Mouse (Mus musculus): Measurements from ENCODE around the gene Adgrb3.
"Not testable (repeated sequence)": the region's sequence is repeated elsewhere in the genome, so short reads cannot be mapped to it uniquely, and the experiment has no call there.

Gene Adgrb3

DNA sequence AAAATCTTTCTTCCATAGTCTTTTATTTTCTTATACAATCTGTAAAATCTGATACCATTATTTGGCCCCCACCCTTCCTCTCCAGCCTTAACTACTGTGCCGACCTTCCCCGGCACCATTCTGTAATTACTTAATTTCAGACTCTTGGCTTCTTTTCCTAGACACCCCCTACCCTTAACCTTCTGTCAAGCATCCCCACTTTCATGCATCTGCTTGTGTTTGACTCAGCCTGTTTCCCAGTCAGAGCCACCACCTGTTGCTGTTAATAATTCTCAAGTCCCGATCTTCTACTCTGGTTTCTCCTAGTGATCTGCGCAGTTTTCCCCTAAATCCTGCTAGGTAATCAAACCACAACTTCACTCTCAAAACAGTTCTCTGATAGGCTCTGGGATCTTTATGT is 83.9 kb downstream of the Adgrb3 start:
- DNase-seq (ENCODE audit: low spot score in 2 of 2): no peak

DNA sequence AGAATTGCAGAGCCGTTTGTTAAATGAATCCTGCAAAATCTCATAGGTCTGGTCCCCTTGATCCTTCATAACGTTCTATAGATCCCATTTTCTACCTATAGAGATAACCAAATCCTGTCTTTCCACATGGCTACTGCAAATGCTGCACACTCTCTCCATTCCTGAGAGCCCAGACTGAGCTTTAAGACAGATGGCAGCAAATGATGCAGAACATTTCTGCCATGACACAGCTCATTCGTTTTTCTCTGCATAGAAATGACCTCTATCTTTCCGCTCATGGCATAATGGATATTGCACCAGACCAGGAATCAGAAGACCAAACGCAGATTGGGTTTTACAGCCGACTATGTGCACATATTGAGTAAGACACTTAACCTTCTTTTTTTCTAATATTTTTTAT is 84.8 kb downstream of the Adgrb3 start:
- no peak for DNase-seq (ENCODE audit: low spot score in 2 of 2)

DNA sequence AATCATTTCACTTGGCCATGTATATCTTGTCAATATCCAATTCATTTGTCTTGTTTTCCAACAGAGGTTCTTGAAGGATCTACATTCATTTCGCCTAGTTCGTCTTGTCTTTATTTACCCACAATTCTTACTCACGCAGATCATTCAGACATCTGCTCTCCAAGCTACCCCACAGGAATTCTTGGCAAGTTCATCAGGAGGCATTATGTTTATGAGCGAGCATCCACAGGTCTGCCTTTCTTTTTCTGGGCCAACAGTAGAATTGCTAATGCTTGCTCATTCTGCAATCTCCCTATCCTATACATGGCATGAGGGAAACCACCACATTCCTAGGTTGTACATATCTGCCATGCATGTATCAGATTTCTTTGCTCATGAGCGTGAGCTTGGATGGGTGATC is 99.7 kb downstream of the Adgrb3 start:
- DNase-seq (ENCODE audit: low spot score in 2 of 2): no peak

DNA sequence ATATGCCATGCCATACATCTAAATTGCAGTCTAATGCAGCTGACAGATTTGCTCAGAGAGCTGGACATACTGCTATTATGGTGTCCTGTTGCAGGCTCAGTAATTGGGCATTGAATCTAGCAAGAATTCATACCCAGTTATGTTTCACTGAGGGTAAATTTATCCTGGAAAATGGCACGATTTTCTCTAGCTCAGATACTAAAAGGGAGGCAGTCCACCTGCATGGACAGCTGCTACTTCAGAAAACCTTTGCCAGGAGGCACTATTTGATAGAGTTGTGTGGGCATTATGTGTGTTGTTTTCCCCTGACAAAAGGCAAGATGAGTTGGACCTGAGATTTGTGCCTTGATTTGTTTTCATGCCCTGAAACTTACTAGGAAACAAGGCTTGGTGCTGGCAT is 118.0 kb downstream of the Adgrb3 start:
- DNase-seq (ENCODE audit: low spot score in 2 of 2): no peak

DNA sequence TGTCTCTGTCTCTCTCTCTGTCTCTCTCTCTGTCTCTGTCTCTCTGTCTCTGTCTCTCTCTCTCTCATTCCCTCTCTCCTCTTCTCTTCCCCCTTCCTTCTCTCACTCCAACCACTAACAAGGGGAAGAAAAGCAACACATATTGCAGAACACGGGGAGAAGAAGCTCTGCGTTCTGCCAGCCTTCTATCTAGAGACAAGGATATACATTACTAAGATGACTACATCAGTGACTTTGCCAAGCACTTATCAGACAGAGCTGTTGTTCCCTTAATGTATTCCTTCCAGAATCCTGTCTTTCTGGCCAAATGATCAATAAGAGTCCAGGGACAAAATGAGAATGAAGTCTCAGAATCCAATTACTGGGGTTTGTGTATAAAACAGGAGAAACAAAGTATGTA is 123.2 kb downstream of the Adgrb3 start:
- no peak for DNase-seq (ENCODE audit: low spot score in 2 of 2)

DNA sequence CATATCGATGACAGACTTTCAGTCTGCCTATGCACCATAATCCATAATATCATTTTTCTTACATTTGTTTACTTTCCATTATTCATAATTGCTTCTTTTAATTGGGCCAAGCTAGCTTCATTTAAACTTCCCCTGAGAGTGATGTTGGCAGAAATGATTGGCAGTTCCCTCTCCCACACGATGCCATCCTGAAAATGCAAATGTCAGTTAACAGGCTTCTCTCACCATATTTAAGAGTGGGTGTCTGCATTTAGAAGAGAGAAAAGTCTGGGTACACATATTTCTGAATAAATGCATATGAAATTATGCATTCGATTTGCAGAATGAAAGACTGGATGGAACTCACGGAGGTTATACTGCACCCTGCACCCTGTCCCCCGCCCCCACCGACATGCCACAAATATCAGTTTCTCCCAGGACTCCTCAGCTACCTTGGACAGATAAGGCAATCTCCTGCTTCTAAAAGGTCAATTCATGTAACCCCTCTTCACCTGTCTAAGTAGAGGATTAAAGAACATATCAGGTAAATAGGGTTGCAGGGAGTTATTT is 130.7 kb downstream of the Adgrb3 start:
- DNase-seq (ENCODE audit: low spot score in 2 of 2): no peak

DNA sequence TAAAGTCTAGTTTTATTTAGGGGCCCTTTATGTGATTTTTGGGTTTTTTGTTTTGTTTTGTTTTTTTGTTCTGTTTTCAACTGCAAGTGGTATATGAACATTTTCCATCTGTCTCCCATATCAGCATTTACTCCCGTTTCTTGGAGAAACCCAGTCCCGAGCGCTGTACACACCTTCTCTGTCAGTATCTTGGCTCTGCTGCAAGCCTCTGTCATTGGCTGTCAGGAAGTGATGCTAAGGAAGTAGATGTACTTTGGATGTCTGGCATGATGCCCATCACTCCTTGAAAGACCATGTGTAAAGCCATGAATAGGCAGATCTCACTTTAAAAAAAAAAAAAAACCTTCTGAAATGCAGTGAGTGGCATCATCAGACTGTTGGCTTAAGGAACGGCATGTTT is 132.3 kb downstream of the Adgrb3 start:
- no peak for DNase-seq (ENCODE audit: low spot score in 2 of 2)

DNA sequence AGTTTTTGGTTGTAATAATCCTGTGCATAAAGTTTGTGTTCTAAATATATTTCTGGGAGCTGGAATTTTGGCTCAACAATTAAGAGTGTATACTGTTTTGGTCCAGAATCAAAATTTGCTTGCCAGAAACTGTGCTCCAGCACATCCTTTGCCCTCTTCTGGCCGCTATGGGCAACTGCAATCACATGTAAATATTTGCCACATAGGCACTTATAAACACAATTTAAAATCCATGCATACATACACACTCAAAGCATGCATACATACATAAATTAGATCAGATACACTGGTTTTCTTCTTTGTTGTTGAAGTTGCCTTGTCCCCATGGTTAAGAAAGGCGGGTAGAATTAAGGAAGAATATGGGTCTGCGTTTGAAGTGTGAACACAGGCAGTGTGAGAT is 132.7 kb downstream of the Adgrb3 start:
- no peak for DNase-seq (ENCODE audit: low spot score in 2 of 2)

DNA sequence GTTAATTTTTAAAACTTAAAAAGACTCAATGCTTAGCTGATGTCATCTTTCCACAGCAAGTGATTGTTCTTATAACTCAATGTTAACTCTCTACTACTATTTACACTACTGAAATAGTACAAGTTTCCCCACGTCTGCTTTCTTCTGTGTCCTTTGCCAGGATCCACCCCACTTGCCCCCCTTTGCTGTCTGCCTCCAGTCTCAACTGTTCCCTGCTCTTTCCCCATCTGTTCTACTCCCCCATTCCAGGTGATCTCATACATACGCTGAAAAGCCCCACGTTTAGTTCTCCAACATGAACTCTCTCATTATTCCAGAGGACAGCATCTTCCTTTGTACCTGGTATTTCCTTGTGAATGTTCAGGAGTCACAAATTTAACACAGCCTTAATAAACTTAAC is 147.4 kb downstream of the Adgrb3 start:
- no peak for DNase-seq (ENCODE audit: low spot score in 2 of 2)

DNA sequence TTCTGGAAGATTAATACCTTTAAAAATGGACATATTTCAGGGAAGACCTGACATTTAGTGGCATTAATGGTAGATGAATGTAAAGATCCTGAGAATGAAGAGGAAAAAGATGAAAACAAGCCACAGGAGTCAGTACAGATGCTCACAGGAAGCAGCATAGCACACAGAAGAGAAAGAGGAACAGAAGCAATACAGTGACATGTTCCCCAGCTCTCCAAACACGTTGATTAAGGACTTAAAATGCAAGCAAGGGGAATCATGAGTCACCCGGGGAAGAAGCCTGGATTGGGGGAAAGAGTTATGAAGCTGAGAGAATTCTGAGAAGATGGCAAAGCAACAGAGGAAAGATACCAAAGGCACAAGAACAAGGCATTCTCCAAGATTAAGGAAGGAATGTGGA is 149.9 kb downstream of the Adgrb3 start:
- no peak for DNase-seq (ENCODE audit: low spot score in 2 of 2)

DNA sequence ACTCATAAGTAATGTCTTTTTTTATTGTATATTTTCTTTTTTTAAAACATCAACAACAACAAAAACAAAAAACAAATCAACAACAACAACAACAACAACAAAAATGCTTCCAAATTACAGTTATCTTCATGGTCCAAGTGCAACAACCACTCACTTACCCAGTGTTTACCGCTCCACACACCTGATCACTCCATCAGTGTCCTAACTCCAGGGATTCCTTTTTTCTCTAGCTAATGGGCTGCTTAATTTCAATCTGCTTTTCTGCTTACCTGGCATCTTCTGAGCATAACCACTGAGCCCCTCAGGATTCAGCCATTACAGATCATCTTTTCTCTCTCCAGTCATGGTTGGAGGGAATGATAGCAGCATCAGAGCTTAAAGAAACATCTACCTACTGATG is 176.8 kb downstream of the Adgrb3 start:
- DNase-seq (ENCODE audit: low spot score in 2 of 2): no peak

DNA sequence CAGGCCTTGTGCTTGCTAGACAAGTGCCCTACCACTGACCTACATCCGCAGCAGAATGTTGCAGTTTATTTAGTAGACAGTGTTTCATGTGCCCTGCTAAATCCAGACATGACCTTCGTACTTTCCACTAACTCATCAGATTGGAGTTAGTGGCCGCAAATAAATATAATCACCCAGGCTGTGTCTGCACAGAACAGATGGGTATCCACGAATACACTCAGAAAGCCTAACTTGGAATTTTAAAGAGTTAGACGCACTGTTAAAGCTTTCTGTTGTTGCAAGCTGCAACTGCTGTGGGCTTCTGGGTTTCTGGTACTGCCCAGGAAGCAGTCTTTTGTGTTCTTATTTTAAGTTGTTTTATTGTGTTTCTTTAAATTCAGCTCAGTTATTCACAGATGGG is 185.3 kb downstream of the Adgrb3 start:
- DNase-seq (ENCODE audit: low spot score in 2 of 2): no peak

DNA sequence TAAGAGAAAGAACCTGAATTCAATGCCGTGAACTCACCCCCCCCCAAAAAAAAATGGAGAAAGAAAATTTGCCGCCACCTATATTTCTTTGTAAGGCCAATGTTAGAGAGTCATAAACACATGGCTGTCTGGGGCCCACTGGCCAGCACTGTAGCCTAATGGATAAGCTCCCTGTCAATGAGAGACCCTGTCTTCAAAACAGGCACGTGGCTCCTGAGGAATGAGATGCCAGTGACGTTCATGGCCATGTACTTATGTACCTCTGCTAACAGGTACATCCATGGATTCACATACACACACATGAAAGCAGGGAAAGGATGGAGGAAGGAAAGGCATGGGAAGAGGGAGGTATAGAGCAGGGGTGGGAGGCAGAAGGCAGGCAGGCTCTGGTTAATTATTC is 208.0 kb downstream of the Adgrb3 start:
- no peak for DNase-seq (ENCODE audit: low spot score in 2 of 2)

DNA sequence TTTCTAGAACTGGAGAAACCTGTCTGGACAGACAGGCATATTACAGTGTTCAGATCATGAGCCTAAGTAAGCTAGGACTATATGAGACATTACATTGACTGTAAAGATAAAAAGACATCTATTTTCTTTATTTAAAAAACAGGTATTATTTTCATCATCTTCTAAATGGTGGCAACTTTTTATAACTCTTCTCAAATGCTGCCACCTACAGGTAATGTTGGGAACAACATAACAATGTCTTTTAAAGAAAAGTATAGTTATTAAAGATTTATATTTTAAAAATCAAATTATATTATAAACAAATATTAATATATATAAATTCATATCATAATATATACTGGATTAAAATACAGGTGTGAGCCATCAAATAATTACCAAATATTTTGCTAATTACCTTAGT is 212.6 kb downstream of the Adgrb3 start:
- DNase-seq (ENCODE audit: low spot score in 2 of 2): no peak

DNA sequence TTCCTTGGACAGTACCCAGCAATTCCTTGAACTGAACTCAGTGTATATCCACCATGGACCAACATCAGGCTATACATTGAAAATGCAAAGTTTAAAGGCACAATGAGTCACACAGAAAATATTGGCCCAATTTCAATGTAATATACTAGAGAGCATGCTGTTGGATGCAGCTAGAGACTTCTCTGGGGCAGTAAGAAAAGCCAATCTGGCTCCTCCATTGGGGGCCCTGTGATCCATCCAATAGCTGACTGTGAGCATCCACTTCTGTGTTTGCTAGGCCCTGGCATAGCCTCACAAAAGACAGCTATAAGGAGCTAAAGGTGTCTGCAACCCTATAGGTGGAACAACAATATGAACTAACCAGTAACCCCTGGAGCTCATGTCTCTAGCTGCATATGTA is 218.7 kb downstream of the Adgrb3 start:
- DNase-seq (ENCODE audit: low spot score in 2 of 2): not testable (repeated sequence)

DNA sequence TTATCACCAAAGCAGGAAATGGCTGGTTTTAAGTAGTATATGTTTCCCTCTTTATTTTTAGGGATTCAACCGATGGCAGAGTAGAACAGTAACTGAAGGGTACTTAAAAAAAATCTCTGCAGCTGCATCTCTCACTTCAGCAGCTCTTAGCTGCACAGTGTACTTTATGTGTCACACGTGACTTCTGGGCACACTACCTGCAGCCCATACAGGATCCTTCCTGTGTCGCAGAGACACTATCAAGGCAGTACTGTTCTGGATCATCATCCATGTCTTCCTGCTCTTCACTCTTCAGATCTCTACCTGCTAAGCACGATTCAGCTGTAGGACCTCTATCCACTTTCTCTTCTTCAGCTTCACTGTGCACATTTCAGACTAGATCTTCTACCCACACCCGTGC is 230.6 kb downstream of the Adgrb3 start:
- no peak for DNase-seq (ENCODE audit: low spot score in 2 of 2)

DNA sequence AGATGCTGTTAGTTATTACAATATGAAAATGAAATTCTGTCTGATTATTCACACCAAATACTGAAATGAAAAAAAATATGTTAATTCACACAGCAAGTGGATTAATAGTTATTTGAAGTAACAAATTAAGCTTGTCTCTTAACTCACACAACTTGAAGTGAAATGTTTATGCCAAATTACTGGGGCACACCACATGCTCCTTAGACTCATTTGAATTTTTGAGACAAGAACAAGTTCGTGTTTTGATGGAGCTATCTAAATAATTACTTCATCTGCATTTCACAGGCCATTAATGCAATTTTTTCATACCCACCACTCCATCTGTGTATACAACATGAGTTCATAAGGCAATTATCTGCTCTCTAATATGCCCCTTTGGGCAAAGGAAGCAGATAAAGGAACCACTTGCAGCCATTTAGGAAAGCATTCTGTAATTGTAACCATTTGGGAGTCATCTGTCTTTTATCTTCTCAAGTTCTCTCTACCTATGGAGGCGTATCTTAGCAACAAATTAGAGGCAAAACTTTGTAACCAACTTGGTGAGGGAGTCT is 240.9 kb downstream of the Adgrb3 start:
- DNase-seq (ENCODE audit: low spot score in 2 of 2): no peak

DNA sequence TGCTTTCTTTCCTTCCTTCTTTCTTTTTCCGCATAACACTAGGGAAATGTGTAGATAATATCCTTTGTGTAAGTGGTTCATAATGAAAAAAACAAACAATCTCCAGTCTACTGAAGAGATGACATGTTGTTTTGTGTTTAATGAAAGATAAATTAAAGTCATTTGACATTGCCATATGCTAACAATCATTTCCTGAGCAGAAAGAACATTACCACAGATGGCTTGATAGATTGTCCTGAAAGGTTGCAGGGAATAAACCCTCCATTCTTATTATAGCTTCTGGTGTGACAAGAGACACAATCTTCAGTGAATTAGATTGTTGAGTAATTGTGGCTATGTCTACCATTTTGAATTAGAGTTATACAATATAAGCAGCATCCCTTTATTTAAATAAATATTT is 247.8 kb downstream of the Adgrb3 start:
- no peak for DNase-seq (ENCODE audit: low spot score in 2 of 2)

DNA sequence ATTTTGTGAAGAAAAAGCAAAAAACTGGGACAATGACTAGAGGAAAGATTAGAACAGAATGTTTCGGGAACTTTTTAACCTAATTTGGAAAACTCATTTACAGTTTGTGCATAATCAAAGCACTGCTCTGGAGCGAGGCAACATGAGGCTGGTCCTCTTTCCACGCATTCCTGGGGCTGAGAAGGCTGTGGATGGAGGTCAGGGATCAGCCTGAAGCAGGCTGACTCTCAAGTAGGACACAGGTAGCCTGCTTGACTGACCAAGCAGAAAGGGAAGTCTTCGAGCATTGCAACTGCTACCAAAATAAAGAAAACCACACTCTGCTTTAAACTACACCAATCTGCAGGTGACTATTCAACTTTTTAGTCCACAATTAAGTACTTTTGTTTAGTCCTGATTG is 251.7 kb downstream of the Adgrb3 start:
- DNase-seq (ENCODE audit: low spot score in 2 of 2): no peak

DNA sequence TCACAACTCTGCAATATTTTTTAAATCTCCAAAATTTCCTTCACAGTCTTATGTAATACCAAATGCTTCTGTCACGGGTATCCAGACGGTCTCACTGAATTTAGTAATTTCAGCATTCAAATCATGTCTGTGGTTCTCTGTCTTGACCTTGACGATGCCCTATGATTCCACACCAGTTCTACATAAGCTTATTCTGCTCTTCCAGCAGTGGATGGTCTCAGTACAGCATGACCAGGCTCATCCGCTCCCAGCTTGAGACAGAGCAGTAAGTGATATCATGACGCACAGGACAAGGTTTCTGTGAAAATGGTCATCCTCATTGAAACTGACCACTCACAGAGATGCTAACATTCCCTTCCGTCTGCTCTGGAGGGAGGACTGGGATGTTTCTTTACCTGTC is 252.9 kb downstream of the Adgrb3 start:
- DNase-seq (ENCODE audit: low spot score in 2 of 2): no peak

DNA sequence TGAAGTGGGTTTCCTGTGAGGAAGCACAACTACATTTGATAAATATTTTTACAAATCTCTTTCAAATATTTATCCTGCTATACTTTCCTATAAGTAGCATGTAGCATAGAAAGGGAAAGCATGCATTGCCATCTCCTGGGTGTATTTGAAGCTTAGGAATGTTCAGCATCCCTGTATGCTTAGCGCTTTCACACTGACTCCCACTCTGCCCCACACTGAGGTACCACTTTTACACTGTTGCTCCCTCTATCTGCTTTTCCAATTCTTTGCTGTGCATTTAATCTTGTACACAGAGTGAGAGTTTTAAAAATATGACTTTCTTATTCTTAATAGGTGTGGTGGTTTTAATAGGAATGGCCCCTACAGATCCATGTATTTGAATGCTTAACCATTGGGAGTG is 261.4 kb downstream of the Adgrb3 start:
- DNase-seq (ENCODE audit: low spot score in 2 of 2): no peak

DNA sequence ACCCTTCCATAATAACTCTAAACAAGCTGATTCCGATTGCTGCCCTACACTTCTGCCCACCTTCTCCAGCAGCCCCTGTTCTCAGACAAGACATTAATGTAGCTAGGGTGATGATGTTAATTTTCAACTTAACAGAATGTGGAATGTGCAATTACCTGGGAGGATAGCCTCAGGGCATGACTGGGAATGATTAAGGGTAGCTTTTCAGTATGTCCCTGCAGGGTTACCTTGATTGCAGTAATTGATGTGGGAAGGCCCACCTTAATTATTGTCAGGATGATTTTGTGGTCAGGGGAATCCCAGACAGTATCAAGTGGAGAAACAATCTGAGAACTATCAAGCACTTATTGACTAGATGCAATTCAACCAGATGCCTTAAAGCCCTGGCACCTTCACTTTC is 283.4 kb downstream of the Adgrb3 start:
- DNase-seq (ENCODE audit: low spot score in 2 of 2): no peak

DNA sequence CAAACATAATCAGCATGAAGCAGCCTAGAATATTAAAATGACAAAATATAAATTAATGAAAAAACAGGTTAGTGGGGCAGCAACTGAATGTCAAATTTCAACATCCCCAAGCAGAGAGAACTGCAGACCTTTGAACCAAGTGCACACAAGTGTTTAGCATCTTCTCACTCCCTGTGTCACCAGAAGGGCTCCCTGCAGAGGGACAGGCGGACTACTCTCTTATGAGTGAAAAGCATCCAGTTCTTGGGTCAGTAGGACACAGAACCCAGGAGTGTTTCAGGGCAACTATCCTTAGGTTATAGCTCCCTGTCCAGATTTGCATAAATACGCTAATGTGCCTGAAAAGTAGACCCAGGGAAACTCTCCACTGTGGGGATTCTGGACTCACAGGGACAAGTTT is 285.6 kb downstream of the Adgrb3 start:
- no peak for DNase-seq (ENCODE audit: low spot score in 2 of 2)

DNA sequence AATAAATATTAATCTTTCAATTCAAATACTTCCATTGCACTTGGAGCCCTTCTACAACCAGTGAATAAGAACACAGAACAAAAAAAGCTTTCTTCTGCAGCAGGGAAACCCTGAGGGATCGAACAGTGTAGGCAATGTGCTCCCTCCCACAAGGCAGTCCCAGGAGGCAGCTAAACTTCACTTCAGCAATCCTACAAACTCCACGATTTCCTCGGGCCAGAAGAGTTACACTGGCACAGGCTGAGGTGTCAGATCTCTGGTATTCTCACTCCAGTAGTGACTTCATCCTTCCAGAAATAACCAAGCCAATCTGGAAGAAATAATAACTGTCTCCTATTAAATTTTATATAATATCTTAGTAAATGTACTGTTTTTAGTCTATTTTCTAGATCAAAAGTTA is 286.6 kb downstream of the Adgrb3 start:
- no peak for DNase-seq (ENCODE audit: low spot score in 2 of 2)

DNA sequence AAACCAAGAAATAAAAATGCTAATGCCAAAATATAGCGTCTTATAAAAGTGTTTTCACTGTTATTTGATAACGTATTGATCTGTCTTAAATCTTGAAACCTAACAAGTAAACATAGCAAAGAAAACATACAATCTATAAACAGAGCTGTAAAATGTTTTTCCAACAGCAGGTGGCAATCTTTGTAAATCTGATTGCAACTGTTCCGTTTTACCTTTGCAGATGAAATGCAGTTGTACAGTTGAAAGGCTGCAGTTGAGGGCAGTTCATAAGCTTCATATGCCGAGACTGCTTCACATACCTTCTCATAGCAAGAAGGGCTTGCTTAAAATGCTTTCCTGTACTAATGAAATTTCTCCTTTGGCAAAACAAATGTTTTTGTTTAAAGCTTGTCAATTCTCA is 302.5 kb downstream of the Adgrb3 start:
- DNase-seq (ENCODE audit: low spot score in 2 of 2): no peak
